Mouse (Mus musculus): Measurements from ENCODE around the gene Zfp62. TPM values are rescaled to one million over a fixed set of nuclear protein-coding genes. Genes with fewer than 3 reads are reported as not detected.

Gene Zfp62
- total and polyA plus RNA-seq, 3 experiments: 16.7 to 132 (median 31.8) TPM

GRCm38 (mm10) chr11:49241471-49241870 is 38.4 kb downstream of the Zfp62 start:
- peaks cover 0 to 39% of the 10 kb centered on the region in 2 experiments; a peak in 2 of 4 replicates for H3K36me3 ChIP-seq (ENCODE audit: control insufficient read depth in 1 of 2, insufficient read depth in 2 of 2, low read length in 2 of 2)
- DNase-seq (ENCODE audit: low read depth, low spot score): peak; percentile 55
- no peaks in the 10 kb centered on the region for H3K79me2 ChIP-seq (ENCODE audit: control insufficient read depth, insufficient read depth, low read length, poor library complexity)
- H3K9ac ChIP-seq (ENCODE audit: control insufficient read depth, low read depth, low read length, poor library complexity, severe bottlenecking): no peak overlapping the region
- H3K27ac ChIP-seq (ENCODE audit: control insufficient read depth, low read depth, low read length): no peak overlapping the region
- no peaks in the 10 kb centered on the region for H3K27me3 ChIP-seq (ENCODE audit: control insufficient read depth in 1 of 2, insufficient read depth in 2 of 2, low read length in 2 of 2)
- H3K4me3 ChIP-seq (ENCODE audit: control insufficient read depth in 1 of 2, insufficient read depth in 1 of 2, low read depth in 2 of 2, low read length in 2 of 2): no peak overlapping the region
- TF ChIP-seq ZC3H11A (IDR thresholded peaks at IDR 0.05; ENCODE audit: low read depth, low read length): no peak
- no peak for TF ChIP-seq NRF1 (IDR thresholded peaks at IDR 0.05; ENCODE audit: insufficient read depth, low read depth, low read length, poor library complexity, severe bottlenecking)
- TF ChIP-seq POLR2AphosphoS2 (IDR thresholded peaks at IDR 0.05; ENCODE audit: low read length): no peak
- TF ChIP-seq SMC3 (IDR thresholded peaks at IDR 0.05; ENCODE audit: low read depth, low read length): no peak
- TF ChIP-seq RAD21 (IDR thresholded peaks at IDR 0.05; ENCODE audit: low read depth, low read length): no peak
- TF ChIP-seq MXI1 (IDR thresholded peaks at IDR 0.05; ENCODE audit: low read depth, low read length): no peak; the same call in 1 of the 2 replicates
- TF ChIP-seq MYC (IDR thresholded peaks at IDR 0.05; ENCODE audit: low read depth, low read length): no peak
- no peak for TF ChIP-seq GATA1 (IDR thresholded peaks at IDR 0.05; ENCODE audit: low read depth, low read length)
- peak; percentile 35 to 63 for TF ChIP-seq EP300 (IDR thresholded peaks at IDR 0.05; ENCODE audit: low read depth in 1 of 2, low read length in 2 of 2)
- peak; percentile 7; the same call in 1 of the 2 replicates for TF ChIP-seq BHLHE40 (IDR thresholded peaks at IDR 0.05; ENCODE audit: borderline replicate concordance, low read depth, low read length)
- peak; percentile 68 for TF ChIP-seq TCF12 (IDR thresholded peaks at IDR 0.05; ENCODE audit: low read depth, low read length)
- no peak for TF ChIP-seq MYB (IDR thresholded peaks at IDR 0.05; ENCODE audit: low read depth, low read length)
- peak; percentile 93 for TF ChIP-seq MEF2A (IDR thresholded peaks at IDR 0.05; ENCODE audit: extremely low read depth, insufficient replicate concordance, low read depth, low read length, poor library complexity, severe bottlenecking)
- no peak for TF ChIP-seq ZMIZ1 (IDR thresholded peaks at IDR 0.05; ENCODE audit: low read depth, low read length)
- TF ChIP-seq SIN3A (IDR thresholded peaks at IDR 0.05; ENCODE audit: low read length): peak; percentile 65
- no peak for TF ChIP-seq JUND (IDR thresholded peaks at IDR 0.05; ENCODE audit: low read depth, low read length)
- no peak for TF ChIP-seq UBTF (IDR thresholded peaks at IDR 0.05; ENCODE audit: borderline replicate concordance, insufficient read depth, low read depth, low read length)
- 0 out of 2 replicates have a peak, but pooled peaks have one; percentile 6 for TF ChIP-seq MAFK (IDR thresholded peaks at IDR 0.05; ENCODE audit: borderline replicate concordance, low read depth, low read length)
- no peak for TF ChIP-seq CTCF (IDR thresholded peaks at IDR 0.05 in 2 of 3, conservative IDR thresholded peaks at IDR 0.05 in 1 of 3; ENCODE audit: control insufficient read depth in 1 of 3, insufficient read depth in 1 of 3, low read depth in 2 of 3, low read length in 3 of 3, poor library complexity in 1 of 3, severe bottlenecking in 1 of 3)
- TF ChIP-seq ETS1 (IDR thresholded peaks at IDR 0.05; ENCODE audit: low read depth, low read length): peak; percentile 88
- peak; percentile 85 for TF ChIP-seq ZNF384 (IDR thresholded peaks at IDR 0.05; ENCODE audit: low read depth, low read length)
- no peak for TF ChIP-seq POLR2AphosphoS5 (IDR thresholded peaks at IDR 0.05; ENCODE audit: borderline replicate concordance, low read depth, low read length)
- peaks cover 25 to 35% of the 10 kb centered on the region in 2 experiments for H3K4me1 ChIP-seq (ENCODE audit: control insufficient read depth in 1 of 2, insufficient read depth in 2 of 2, low read length in 2 of 2)
- no peaks in the 10 kb centered on the region for H3K9me3 ChIP-seq (replicated peaks; ENCODE audit: insufficient read depth, low read length)
